Mouse (Mus musculus) forebrain, embryonic 11.5 days (tissue): ENCODE results near the gene Irx5. TPM values are rescaled to one million over a fixed set of nuclear protein-coding genes. Genes with fewer than 3 reads are reported as not detected.

Experiments
- ATAC-seq: fragments of 200-750 bp; cut with Nextera tagmentation; replicated peaks from 2 replicates; pipeline ENCODE4 v1.8.0; 2017; ENCODE audit warnings: moderate TSS enrichment; ENCODE audit not compliant: low FRiP score
- DNase-seq: peaks from one replicate; pipeline ENCODE4 v3.0.0-alpha.2; 2017; ENCODE audit warnings: low spot score
- H3K27ac ChIP-seq: fragments of 300-500 bp; sonication (generic); 2 replicates; pipeline ENCODE4 v1.5.1; 2014; ENCODE audit warnings: low read depth, low read length
- H3K27me3 ChIP-seq: fragments of 300-500 bp; sonication (generic); 2 replicates; pipeline ENCODE4 v1.6.1; 2014; ENCODE audit warnings: mild to moderate bottlenecking, low read length, mixed read lengths; ENCODE audit not compliant: control insufficient read depth, insufficient read depth
- H3K36me3 ChIP-seq: fragments of 300-500 bp; sonication (generic); 2 replicates; pipeline ENCODE4 v1.6.1; 2014; ENCODE audit warnings: mild to moderate bottlenecking, low read length, moderate library complexity, mixed read lengths; ENCODE audit not compliant: control insufficient read depth, insufficient read depth
- H3K4me1 ChIP-seq: fragments of 300-500 bp; sonication (generic); replicated peaks from 2 replicates; pipeline ENCODE4 v1.6.1; 2014; ENCODE audit warnings: low read length, mixed read lengths; ENCODE audit not compliant: control insufficient read depth, insufficient read depth
- H3K4me2 ChIP-seq: fragments of 300-500 bp; sonication (generic); 2 replicates; pipeline ENCODE4 v1.6.1; 2014; ENCODE audit warnings: low read depth, mild to moderate bottlenecking, low read length, moderate library complexity, mixed read lengths; ENCODE audit not compliant: severe bottlenecking
- H3K4me3 ChIP-seq: fragments of 300-500 bp; sonication (generic); 2 replicates; pipeline ENCODE4 v1.5.1; 2014; ENCODE audit warnings: low read depth, low read length
- H3K9ac ChIP-seq: fragments of 300-500 bp; sonication (generic); 2 replicates; pipeline ENCODE4 v1.6.1; 2014; ENCODE audit warnings: low read length
- H3K9me3 ChIP-seq: fragments of 300-500 bp; sonication (generic); 2 replicates; pipeline ENCODE4 v1.6.1; 2016; ENCODE audit warnings: low read length, mixed read lengths; ENCODE audit not compliant: control insufficient read depth
- WGBS: fragments of 180-500 bp; shearing (Covaris S2); extraction: QIAGEN DNeasy Blood & Tissue Kit; methylation state at CpG from one replicate; pipeline ENCODE4 v1.1.7; 2014; 5-methylcytosine and 5-hydroxymethylcytosine counted together
- polyA plus RNA-seq: library from polyadenylated mRNA; unstranded; fragments of >200 nt; fragmentation: Nextera tagmentation; extraction: Ambion mirVana; gene quantifications from 2 replicates; pipeline ENCODE4 v1.2.1, GENCODE M21; 2014

The Irx5 gene
- polyA plus RNA-seq = 9.0 and 9.5 TPM in 2 replicates

DNA sequence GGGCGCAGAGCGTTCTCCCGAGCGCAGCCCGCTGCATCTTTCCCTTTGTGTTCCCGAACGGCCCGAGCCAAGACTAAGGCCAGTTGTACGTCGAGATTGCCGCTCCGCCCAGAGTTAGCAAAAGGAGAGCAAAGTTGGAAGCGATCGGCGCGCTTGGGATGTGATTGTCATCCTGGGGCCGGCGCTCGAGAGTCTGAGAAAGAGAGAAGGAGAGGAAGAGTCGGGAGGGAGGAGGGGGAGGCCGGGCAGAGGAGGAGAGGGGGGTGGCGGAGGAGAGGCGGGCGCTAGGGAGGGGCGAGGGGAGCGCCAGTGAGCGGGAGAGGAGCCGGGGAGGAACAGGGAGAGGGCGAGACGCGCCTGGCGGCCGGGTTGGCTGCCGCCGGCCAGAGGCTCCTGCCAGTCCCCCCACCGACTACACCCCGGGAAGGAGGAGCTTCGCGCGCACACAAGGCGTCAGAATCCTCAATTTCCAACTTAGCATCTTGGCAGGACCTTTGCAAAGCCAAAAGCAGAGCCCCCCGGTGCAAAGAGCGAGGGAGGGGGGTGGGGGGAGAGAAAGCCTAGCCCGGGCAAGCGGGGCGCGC lies at the start of gene Irx5:
TSS of gene Irx5 (plus strand) at position 228 of the 584 bp plus-strand sequence.
- DNase-seq (peak; percentile 90), ATAC-seq (peak; percentile 34; the same call in 1 of the 2 replicates)
- Histone ChIP-seq H3K9ac (peak within 1 kb of the TSS; percentile 65), H3K27me3 (peaks cover 73% of the 10 kb centered on the region), H3K4me1 (peaks cover 25% of the 10 kb centered on the region), H3K9me3 (no peaks in the 10 kb centered on the region), H3K4me2 (peak within 1 kb of the TSS; percentile 79), H3K4me3 (peak within 1 kb of the TSS; percentile 47), H3K27ac (peak within 1 kb of the TSS; percentile 50), H3K36me3 (no peaks in the 10 kb centered on the region)
- 1% methylated on average over 37 of the region's 47 CpGs for WGBS

DNA sequence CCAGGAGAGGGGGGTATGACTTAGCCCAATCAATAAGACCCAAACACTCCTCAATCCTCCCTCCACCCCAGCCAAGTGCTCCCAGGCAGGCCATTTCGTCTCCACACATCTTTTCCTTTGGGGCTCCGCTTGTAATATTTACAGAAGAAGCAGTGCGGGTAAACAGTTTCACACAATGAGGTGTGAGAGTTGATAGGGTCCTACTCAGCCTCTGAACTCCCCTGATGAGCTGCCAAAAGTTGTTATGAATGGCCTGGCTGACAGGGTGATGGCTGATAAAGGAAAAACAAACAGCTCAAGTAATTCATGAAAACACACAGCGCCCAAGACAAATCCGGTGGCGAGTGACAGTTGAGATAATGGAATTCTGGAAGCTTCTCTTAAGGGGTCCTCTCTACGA lies 45.2 kb upstream of the Irx5 start:
- no peaks in the 10 kb centered on the region for H3K4me1 ChIP-seq
- H3K36me3 ChIP-seq = no peaks in the 10 kb centered on the region
- 70% methylated on average over 7 of the region's 7 CpGs for WGBS
- DNase-seq (no peak), ATAC-seq (no peak)
- no peak overlapping the region for H3K4me2 ChIP-seq
- no peak overlapping the region for H3K27ac ChIP-seq
- no peak overlapping the region for H3K4me3 ChIP-seq
- no peaks in the 10 kb centered on the region for H3K9me3 ChIP-seq
- no peak overlapping the region for H3K9ac ChIP-seq
- no peaks in the 10 kb centered on the region for H3K27me3 ChIP-seq

DNA sequence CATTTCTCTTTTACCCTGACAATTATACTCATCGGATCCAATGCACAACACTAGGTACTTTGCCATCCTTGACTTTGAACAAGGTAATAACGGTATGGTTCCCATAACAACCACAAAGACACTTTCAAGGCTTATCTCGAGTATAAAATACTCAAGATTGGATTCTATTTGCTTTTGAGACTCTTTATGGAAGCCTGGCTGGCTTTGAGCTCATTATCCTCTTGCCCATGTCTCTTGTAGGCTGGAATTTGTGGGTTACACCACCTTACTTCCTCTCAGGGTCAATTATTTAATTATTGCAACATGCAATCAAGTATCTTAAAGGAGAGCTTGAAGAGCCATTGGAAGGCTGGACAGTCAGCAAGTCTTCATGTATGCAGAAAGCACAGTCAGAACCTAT lies 43.7 kb upstream of the Irx5 start:
- no peak overlapping the region for H3K4me3 ChIP-seq
- H3K4me2 ChIP-seq = no peak overlapping the region
- no peak for ATAC-seq
- H3K9me3 ChIP-seq = no peaks in the 10 kb centered on the region
- no peak for DNase-seq
- H3K27ac ChIP-seq = no peak overlapping the region
- no peaks in the 10 kb centered on the region for H3K36me3 ChIP-seq
- no peaks in the 10 kb centered on the region for H3K27me3 ChIP-seq
- H3K4me1 ChIP-seq = no peaks in the 10 kb centered on the region
- H3K9ac ChIP-seq = no peak overlapping the region
- WGBS = 84% methylated on average over 3 of the region's 3 CpGs

DNA sequence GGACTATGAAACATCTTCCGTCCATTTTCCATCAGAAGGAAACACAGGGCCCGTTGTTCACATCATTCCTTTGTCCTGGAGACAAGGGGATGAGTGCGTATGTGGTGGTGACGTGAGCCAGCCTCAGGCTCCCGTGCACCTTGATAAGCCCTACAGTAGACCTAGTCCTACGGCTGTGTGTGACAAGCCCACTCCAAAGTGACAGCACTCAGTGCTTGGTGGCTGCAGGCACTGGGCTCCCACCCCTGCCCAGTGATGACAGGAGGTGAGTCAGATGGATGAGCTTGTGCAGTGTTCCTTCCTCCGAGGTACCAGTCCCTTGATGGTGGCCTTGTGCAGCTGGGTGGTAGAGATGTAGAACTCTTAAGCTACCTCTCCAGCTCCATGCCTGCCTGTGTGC lies 33.7 kb upstream of the Irx5 start:
- H3K4me3 ChIP-seq = no peak overlapping the region
- no peaks in the 10 kb centered on the region for H3K27me3 ChIP-seq
- H3K36me3 ChIP-seq = no peaks in the 10 kb centered on the region
- no peaks in the 10 kb centered on the region for H3K4me1 ChIP-seq
- no peak overlapping the region for H3K27ac ChIP-seq
- no peak for DNase-seq
- WGBS = 92% methylated on average over 7 of the region's 7 CpGs
- no peaks in the 10 kb centered on the region for H3K9me3 ChIP-seq
- H3K4me2 ChIP-seq = no peak overlapping the region
- no peak overlapping the region for H3K9ac ChIP-seq
- no peak for ATAC-seq

DNA sequence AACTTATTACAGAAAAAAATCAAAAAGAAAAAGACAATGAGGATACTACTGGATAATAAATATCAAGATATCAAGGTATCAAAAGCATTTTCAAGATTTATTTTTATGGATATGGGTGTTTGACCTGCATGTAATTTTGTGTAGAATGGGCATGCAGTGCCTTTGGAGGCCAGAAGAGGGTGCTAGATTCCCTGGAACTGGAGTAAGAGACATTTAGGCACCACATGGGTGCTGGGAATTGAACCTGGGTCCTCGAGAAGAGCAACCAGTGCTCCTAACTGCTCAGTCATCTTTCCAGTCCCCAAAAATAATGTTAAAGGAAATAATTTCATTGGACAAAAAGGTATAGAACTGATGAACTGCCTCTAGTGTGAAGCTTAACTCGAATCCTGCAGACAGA lies 30.2 kb upstream of the Irx5 start:
- 90% methylated on average over 2 of the region's 2 CpGs for WGBS
- H3K9me3 ChIP-seq = no peaks in the 10 kb centered on the region
- H3K27ac ChIP-seq = no peak overlapping the region
- H3K36me3 ChIP-seq = no peaks in the 10 kb centered on the region
- DNase-seq (no peak), ATAC-seq (no peak)
- no peak overlapping the region for H3K9ac ChIP-seq
- peaks cover 2% of the 10 kb centered on the region; the same call in 1 of the 2 replicates for H3K27me3 ChIP-seq
- no peak overlapping the region for H3K4me2 ChIP-seq
- H3K4me3 ChIP-seq = no peak overlapping the region
- no peaks in the 10 kb centered on the region for H3K4me1 ChIP-seq

GRCm38 (mm10) chr8:92329273-92329672 lies 28.2 kb upstream of the Irx5 start:
- H3K36me3 ChIP-seq = no peaks in the 10 kb centered on the region
- H3K27ac ChIP-seq = no peak overlapping the region
- H3K4me3 ChIP-seq = no peak overlapping the region
- ATAC-seq = no peak
- 88% methylated on average over 3 of the region's 4 CpGs for WGBS
- DNase-seq = no peak
- H3K9ac ChIP-seq = no peak overlapping the region
- no peaks in the 10 kb centered on the region for H3K9me3 ChIP-seq
- peaks cover 2% of the 10 kb centered on the region; the same call in 1 of the 2 replicates for H3K27me3 ChIP-seq
- H3K4me2 ChIP-seq = no peak overlapping the region
- H3K4me1 ChIP-seq = no peaks in the 10 kb centered on the region

DNA sequence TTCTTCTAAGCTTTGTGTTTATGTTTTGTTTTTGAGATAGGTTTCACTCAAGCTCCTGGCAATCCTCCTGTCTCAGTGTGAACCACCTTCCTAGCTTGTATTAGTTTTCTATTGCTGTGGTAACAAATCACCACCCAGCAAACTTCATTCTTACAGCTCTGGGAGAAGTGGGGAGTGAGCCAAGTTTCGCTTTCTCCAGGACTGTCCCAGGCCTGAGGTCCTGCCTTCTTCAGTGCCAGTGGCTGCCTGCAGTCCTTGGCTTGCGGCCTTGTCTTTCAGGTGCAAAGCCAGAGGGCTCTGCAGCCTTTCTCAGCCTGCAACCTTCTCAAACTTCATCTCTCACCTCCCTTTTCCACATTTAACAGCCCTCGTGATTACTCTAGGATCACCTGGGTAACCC lies 25.6 kb upstream of the Irx5 start:
- peaks cover 2% of the 10 kb centered on the region; the same call in 1 of the 2 replicates for H3K27me3 ChIP-seq
- no peak overlapping the region for H3K27ac ChIP-seq
- no peak overlapping the region for H3K9ac ChIP-seq
- H3K9me3 ChIP-seq = no peaks in the 10 kb centered on the region
- 82% methylated on average over 3 of the region's 3 CpGs for WGBS
- H3K36me3 ChIP-seq = no peaks in the 10 kb centered on the region
- no peak for ATAC-seq
- no peak overlapping the region for H3K4me3 ChIP-seq
- H3K4me2 ChIP-seq = no peak overlapping the region
- DNase-seq = no peak
- H3K4me1 ChIP-seq = no peaks in the 10 kb centered on the region

- no peaks in the 10 kb centered on the region for H3K36me3 ChIP-seq
- H3K27ac ChIP-seq = no peak overlapping the region
- peaks cover 2% of the 10 kb centered on the region; the same call in 1 of the 2 replicates for H3K27me3 ChIP-seq
- ATAC-seq (no peak), DNase-seq (no peak)
- WGBS = 95% methylated on average over 8 of the region's 8 CpGs
- H3K9ac ChIP-seq = no peak overlapping the region
- no peaks in the 10 kb centered on the region for H3K9me3 ChIP-seq
- H3K4me2 ChIP-seq = no peak overlapping the region
- no peaks in the 10 kb centered on the region for H3K4me1 ChIP-seq
- no peak overlapping the region for H3K4me3 ChIP-seq
Measured at GRCm38 (mm10) chr8:92333406-92333805, 24.0 kb upstream of the Irx5 start.

DNA sequence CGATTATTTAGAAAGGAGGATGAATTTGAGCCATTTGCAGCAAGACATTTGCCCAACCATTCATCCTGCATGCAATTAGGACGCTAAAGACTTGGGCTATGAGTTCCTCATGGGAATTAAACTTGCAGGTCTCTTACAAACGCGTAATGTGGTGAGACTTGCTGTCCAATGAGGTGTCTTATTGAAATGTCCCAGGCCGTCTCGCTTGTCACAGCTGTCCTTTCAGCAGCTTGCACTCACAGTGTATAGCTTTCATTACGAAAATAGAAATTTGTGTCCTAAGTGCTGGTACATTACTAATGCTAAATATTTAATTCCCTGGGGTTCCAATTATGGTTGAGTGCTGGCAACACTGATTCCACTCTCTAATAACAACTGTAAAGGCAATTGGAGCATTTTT lies 22.3 kb upstream of the Irx5 start:
- H3K36me3 ChIP-seq = no peaks in the 10 kb centered on the region
- no peak overlapping the region for H3K4me2 ChIP-seq
- no peaks in the 10 kb centered on the region for H3K4me1 ChIP-seq
- ATAC-seq = no peak
- H3K27ac ChIP-seq = no peak overlapping the region
- no peaks in the 10 kb centered on the region for H3K9me3 ChIP-seq
- no peak for DNase-seq
- no peak overlapping the region for H3K9ac ChIP-seq
- no peak overlapping the region for H3K4me3 ChIP-seq
- H3K27me3 ChIP-seq = peaks cover 2% of the 10 kb centered on the region; the same call in 1 of the 2 replicates
- 70% methylated on average over 7 of the region's 7 CpGs for WGBS
